Mouse (Mus musculus) lung, postnatal 0 days (tissue): ENCODE measurements at regions not wholly inside any gene's neighbourhood (a gene's known extent, or its start where the extent isn't known, plus 50 kb on each side); places are given as distances from the start of the nearest gene placed in this dataset.

ENCODE experiments used
- ATAC-seq: fragments of 200-750 bp; cut with Nextera tagmentation; 2 replicates; pipeline ENCODE4 v1.8.0; 2017; ENCODE audit warnings: moderate library complexity
- DNase-seq: peaks from one replicate; pipeline ENCODE4 v3.0.0-alpha.2; 2016; ENCODE audit warnings: low spot score
- H3K27ac ChIP-seq: fragments of 300-500 bp; sonication (generic); 2 replicates; pipeline ENCODE4 v1.5.1; 2014; ENCODE audit warnings: antibody characterized with exemption, mild to moderate bottlenecking, low read length, mixed read lengths
- H3K27me3 ChIP-seq: fragments of 300-500 bp; sonication (generic); replicated peaks from 2 replicates; pipeline ENCODE4 v1.6.1; 2014; ENCODE audit warnings: low read length, mixed read lengths; ENCODE audit not compliant: insufficient read depth
- H3K36me3 ChIP-seq: fragments of 300-500 bp; sonication (generic); 2 replicates; pipeline ENCODE4 v1.6.1; 2014; ENCODE audit warnings: low read length, mixed read lengths; ENCODE audit not compliant: insufficient read depth
- H3K4me1 ChIP-seq: fragments of 300-500 bp; sonication (generic); 2 replicates; pipeline ENCODE4 v1.6.1; 2014; ENCODE audit warnings: antibody characterized with exemption, low read depth, low read length, mixed read lengths; ENCODE audit not compliant: insufficient read depth
- H3K4me2 ChIP-seq: fragments of 300-500 bp; sonication (generic); replicated peaks from 2 replicates; pipeline ENCODE4 v1.6.1; 2014; ENCODE audit warnings: low read depth, mild to moderate bottlenecking, low read length, moderate library complexity, mixed read lengths
- H3K4me3 ChIP-seq: fragments of 300-500 bp; sonication (generic); 2 replicates; pipeline ENCODE4 v1.5.1; 2014; ENCODE audit warnings: low read depth, low read length
- H3K9ac ChIP-seq: fragments of 300-500 bp; sonication (generic); replicated peaks from 2 replicates; pipeline ENCODE4 v1.6.1; 2014; ENCODE audit warnings: low read depth, mild to moderate bottlenecking
- H3K9me3 ChIP-seq: fragments of 300-500 bp; sonication (generic); 2 replicates; pipeline ENCODE4 v1.6.1; 2016; ENCODE audit warnings: low read length, mixed read lengths
- CTCF ChIP-seq: IDR thresholded peaks from 2 replicates; pipeline ENCODE4 v1.5.1; 2016; ENCODE audit warnings: antibody characterized with exemption, mild to moderate bottlenecking
- EP300 ChIP-seq: IDR thresholded peaks from 2 replicates; pipeline ENCODE4 v1.6.1; 2016; ENCODE audit warnings: antibody characterized with exemption, mild to moderate bottlenecking, control low read depth
- WGBS: fragments of 180-500 bp; shearing (Covaris S2); extraction: QIAGEN DNeasy Blood & Tissue Kit; methylation state at CpG from one replicate; pipeline ENCODE4 v1.1.7; 2014; 5-methylcytosine and 5-hydroxymethylcytosine counted together

- Histone ChIP-seq H3K36me3 (no peaks in the 10 kb centered on the region), H3K27me3 (no peaks in the 10 kb centered on the region), H3K4me1 (no peaks in the 10 kb centered on the region), H3K9ac (no peak overlapping the region), H3K4me2 (no peak overlapping the region), H3K4me3 (no peak overlapping the region), H3K9me3 (no peaks in the 10 kb centered on the region), H3K27ac (no peak overlapping the region)
- no peak for DNase-seq
- TF ChIP-seq EP300 (no peak), CTCF (no peak)
- WGBS, result 83% methylated on average over 9 of the region's 9 CpGs
- ATAC-seq, result no peak
Observed at GRCm38 (mm10) chr12:112422177-112422576, 67.1 kb upstream of the A530016L24Rik start.

- ATAC-seq (no peak), DNase-seq (no peak)
- Histone ChIP-seq H3K27ac (no peak overlapping the region), H3K4me2 (no peak overlapping the region), H3K4me1 (no peaks in the 10 kb centered on the region), H3K9me3 (no peaks in the 10 kb centered on the region), H3K36me3 (no peaks in the 10 kb centered on the region), H3K27me3 (no peaks in the 10 kb centered on the region), H3K4me3 (no peak overlapping the region), H3K9ac (no peak overlapping the region)
- no peak for TF ChIP-seq CTCF
- no peak for TF ChIP-seq EP300
- WGBS, result 85% methylated on average over 6 of the region's 6 CpGs
Observed at GRCm38 (mm10) chr12:112424150-112424549, 65.1 kb upstream of the A530016L24Rik start.

- H3K27ac ChIP-seq, result no peak overlapping the region
- no peak overlapping the region for H3K4me2 ChIP-seq
- no peaks in the 10 kb centered on the region for H3K4me1 ChIP-seq
- DNase-seq, result no peak
- no peak overlapping the region for H3K9ac ChIP-seq
- H3K9me3 ChIP-seq, result no peaks in the 10 kb centered on the region
- no peak overlapping the region for H3K4me3 ChIP-seq
- H3K36me3 ChIP-seq, result no peaks in the 10 kb centered on the region
- 73% methylated on average over 9 of the region's 9 CpGs for WGBS
- TF ChIP-seq CTCF, result no peak
- no peak for TF ChIP-seq EP300
- no peaks in the 10 kb centered on the region for H3K27me3 ChIP-seq
- ATAC-seq, result no peak
Observed at GRCm38 (mm10) chr12:112426681-112427080, 62.6 kb upstream of the A530016L24Rik start.

- H3K4me2 ChIP-seq, result no peak overlapping the region
- H3K4me1 ChIP-seq, result no peaks in the 10 kb centered on the region
- no peak for ATAC-seq
- H3K4me3 ChIP-seq, result no peak overlapping the region
- no peaks in the 10 kb centered on the region for H3K9me3 ChIP-seq
- no peaks in the 10 kb centered on the region for H3K27me3 ChIP-seq
- WGBS, result 57% methylated on average over 22 of the region's 22 CpGs
- no peak for TF ChIP-seq EP300
- TF ChIP-seq CTCF, result no peak
- no peak overlapping the region for H3K27ac ChIP-seq
- H3K9ac ChIP-seq, result no peak overlapping the region
- H3K36me3 ChIP-seq, result no peaks in the 10 kb centered on the region
- DNase-seq, result no peak
Observed at GRCm38 (mm10) chr12:112430104-112430846, 59.0 kb upstream of the A530016L24Rik start.

- no peak overlapping the region for H3K4me2 ChIP-seq
- H3K36me3 ChIP-seq, result no peaks in the 10 kb centered on the region
- no peak for TF ChIP-seq EP300
- TF ChIP-seq CTCF, result no peak
- ATAC-seq (no peak), DNase-seq (no peak)
- WGBS, result 29% methylated on average over 12 of the region's 12 CpGs
- H3K27me3 ChIP-seq, result no peaks in the 10 kb centered on the region
- no peak overlapping the region for H3K27ac ChIP-seq
- H3K4me3 ChIP-seq, result no peak overlapping the region
- H3K9ac ChIP-seq, result no peak overlapping the region
- no peaks in the 10 kb centered on the region for H3K4me1 ChIP-seq
- no peaks in the 10 kb centered on the region for H3K9me3 ChIP-seq
Observed at GRCm38 (mm10) chr12:112433315-112433714, 55.9 kb upstream of the A530016L24Rik start.

- WGBS, result 57% methylated on average over 3 of the region's 3 CpGs
- no peaks in the 10 kb centered on the region for H3K36me3 ChIP-seq
- ATAC-seq, result no peak
Observed at GRCm38 (mm10) chr12:112434673-112435294, 54.5 kb upstream of the A530016L24Rik start.

More at GRCm38 (mm10) chr12:112434673-112435294, 54.5 kb upstream of the A530016L24Rik start:
- no peaks in the 10 kb centered on the region for H3K9me3 ChIP-seq
- TF ChIP-seq CTCF (no peak), EP300 (no peak)
- H3K27me3 ChIP-seq, result no peaks in the 10 kb centered on the region
- H3K4me1 ChIP-seq, result no peaks in the 10 kb centered on the region
- H3K4me2 ChIP-seq, result no peak overlapping the region
- no peak overlapping the region for H3K9ac ChIP-seq
- no peak overlapping the region for H3K27ac ChIP-seq
- DNase-seq, result no peak
- H3K4me3 ChIP-seq, result no peak overlapping the region
